Mouse (Mus musculus) megakaryocyte, embryonic 14.5 days (primary cell): ENCODE results near the gene Vstm4. TPM values are rescaled to one million over a fixed set of nuclear protein-coding genes. Genes with fewer than 3 reads are reported as not detected.

Experiments
- H3K27me3 ChIP-seq: replicated peaks from 2 replicates; pipeline ENCODE3; 2012; ENCODE audit warnings: inconsistent platforms
- H3K36me3 ChIP-seq: replicated peaks from 2 replicates; pipeline ENCODE3; 2012; ENCODE audit warnings: low read length, inconsistent platforms, mixed read lengths
- H3K4me1 ChIP-seq: 2 replicates; pipeline ENCODE4 v1.6.1; 2012; ENCODE audit warnings: inconsistent platforms
- H3K4me3 ChIP-seq: replicated peaks from 2 replicates; pipeline ENCODE3; 2012; ENCODE audit warnings: moderate library complexity, mild to moderate bottlenecking, inconsistent platforms
- H3K9me3 ChIP-seq: 2 replicates; pipeline ENCODE4 v1.6.1; 2012; ENCODE audit warnings: inconsistent platforms
- FLI1 ChIP-seq: IDR thresholded peaks from 2 replicates; pipeline ENCODE4 v1.6.1; 2012; ENCODE audit warnings: low read length, inconsistent platforms, mixed read lengths
- GATA1 ChIP-seq: IDR thresholded peaks from 3 replicates; pipeline ENCODE4 v1.6.1; 2012; ENCODE audit warnings: mixed read lengths, low read length, inconsistent platforms, borderline replicate concordance
- polyA plus RNA-seq: library from polyadenylated mRNA; stranded (reverse); fragments of >175 nt; gene quantifications from 2 replicates; pipeline ENCODE4 v1.2.3, GENCODE M21; 2012; ENCODE audit warnings: low replicate concordance; ENCODE audit not compliant: insufficient read depth

Gene Vstm4
- polyA plus RNA-seq, 1 experiment: not detected

DNA sequence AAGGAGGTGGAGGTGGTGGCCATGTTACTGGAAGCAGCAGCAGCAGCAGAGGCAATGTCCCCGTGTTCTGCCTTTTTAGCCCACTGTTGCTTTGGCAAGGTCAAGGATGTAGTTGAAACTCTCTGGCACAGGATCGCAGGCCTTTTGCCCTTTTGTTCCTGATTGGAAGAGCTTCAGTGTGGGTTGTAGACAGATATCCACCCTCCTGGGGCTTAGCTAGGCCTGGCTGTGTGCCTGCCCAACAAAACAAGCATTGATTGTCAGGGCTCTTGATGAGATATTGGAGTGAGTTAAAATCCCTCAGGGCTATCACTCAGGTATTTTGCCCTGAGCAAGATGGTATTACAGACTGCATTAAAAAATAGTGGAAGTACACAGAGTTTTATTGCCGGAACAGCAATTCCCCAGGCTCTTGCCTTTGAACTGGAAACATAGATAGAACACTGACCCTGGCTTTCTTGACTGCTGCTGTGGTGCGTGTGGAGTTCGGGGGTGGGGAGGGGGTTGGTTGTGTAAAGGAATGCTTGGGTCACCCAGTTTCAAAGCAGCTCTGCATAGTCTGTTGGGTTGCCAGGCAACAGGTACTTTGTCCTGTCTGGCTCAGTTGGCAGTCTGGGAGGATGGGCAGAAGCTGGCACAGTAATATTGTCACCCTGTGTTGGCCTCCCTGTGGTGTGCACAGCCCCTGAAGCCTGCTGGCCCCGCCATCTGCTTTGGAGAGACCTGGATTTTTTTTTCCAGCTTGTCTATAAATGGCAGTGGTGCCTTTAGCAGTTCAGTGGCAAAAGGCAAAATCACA is 32.5 kb downstream of the Vstm4 start:
- no peaks in the 10 kb centered on the region for H3K9me3 ChIP-seq
- H3K36me3 ChIP-seq: no peaks in the 10 kb centered on the region
- no peaks in the 10 kb centered on the region for H3K4me1 ChIP-seq
- H3K27me3 ChIP-seq: peaks cover 29% of the 10 kb centered on the region
- no peak overlapping the region for H3K4me3 ChIP-seq
- TF ChIP-seq FLI1: no peak
- TF ChIP-seq GATA1: no peak

GRCm38 (mm10) chr14:32894341-32894853 is 37.8 kb downstream of the Vstm4 start:
- Histone ChIP-seq H3K36me3 (no peaks in the 10 kb centered on the region), H3K4me3 (no peak overlapping the region), H3K4me1 (no peaks in the 10 kb centered on the region), H3K9me3 (no peaks in the 10 kb centered on the region), H3K27me3 (peaks cover 33% of the 10 kb centered on the region)
- TF ChIP-seq GATA1 (no peak), FLI1 (no peak)

GRCm38 (mm10) chr14:32894878-32895277 is 38.3 kb downstream of the Vstm4 start:
- H3K27me3 ChIP-seq: peaks cover 34% of the 10 kb centered on the region
- no peaks in the 10 kb centered on the region for H3K36me3 ChIP-seq
- H3K4me3 ChIP-seq: no peak overlapping the region
- H3K4me1 ChIP-seq: no peaks in the 10 kb centered on the region
- H3K9me3 ChIP-seq: no peaks in the 10 kb centered on the region
- TF ChIP-seq GATA1: no peak
- TF ChIP-seq FLI1: no peak

- no peaks in the 10 kb centered on the region for H3K36me3 ChIP-seq
- no peak overlapping the region for H3K4me3 ChIP-seq
- H3K9me3 ChIP-seq: no peaks in the 10 kb centered on the region
- peaks cover 34% of the 10 kb centered on the region for H3K27me3 ChIP-seq
- H3K4me1 ChIP-seq: no peaks in the 10 kb centered on the region
- TF ChIP-seq FLI1: no peak
- no peak for TF ChIP-seq GATA1
Observed at GRCm38 (mm10) chr14:32896896-32897295, 40.3 kb downstream of the Vstm4 start.

DNA sequence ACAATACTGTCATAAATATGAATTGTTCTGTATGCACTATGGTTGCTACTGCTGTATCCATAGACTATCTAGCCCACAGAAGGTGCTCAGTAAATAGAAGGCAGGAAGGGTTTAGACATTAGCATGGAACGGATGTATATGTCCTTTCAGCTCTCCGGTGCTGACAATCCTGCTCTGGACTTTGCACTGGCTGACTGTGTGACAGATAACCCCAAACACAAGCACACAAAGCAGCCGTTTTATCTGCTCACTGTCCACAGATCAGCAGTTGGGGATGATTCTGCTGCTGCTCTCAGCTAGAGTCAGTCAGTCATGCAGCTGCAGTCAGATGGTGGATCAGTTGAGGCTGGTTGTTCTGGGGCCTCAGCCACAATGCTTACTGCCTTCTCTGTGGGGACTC is 46.6 kb downstream of the Vstm4 start:
- Histone ChIP-seq H3K36me3 (no peaks in the 10 kb centered on the region), H3K27me3 (peaks cover 12% of the 10 kb centered on the region), H3K4me3 (no peak overlapping the region), H3K4me1 (no peaks in the 10 kb centered on the region; the same call in 1 of the 2 replicates), H3K9me3 (no peaks in the 10 kb centered on the region)
- TF ChIP-seq FLI1 (no peak), GATA1 (no peak)

DNA sequence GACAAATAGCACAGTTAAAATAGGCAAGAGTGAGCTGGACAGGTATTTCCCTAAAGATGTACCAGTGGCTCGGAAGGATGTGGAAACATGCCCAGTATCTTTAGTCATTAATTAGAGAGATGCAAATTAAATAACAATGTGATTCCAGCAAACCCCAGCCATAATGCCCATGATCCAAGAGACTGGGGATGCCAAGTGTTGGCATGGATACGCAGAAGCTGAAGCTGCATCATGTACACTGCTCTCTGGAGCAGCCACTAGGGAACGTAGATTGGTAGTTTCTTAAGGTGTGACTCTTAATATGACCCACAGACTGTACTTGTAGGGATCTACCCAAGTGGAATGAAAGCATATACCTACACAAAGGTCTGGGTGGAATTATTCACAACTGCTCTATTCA is 50.0 kb downstream of the Vstm4 start:
- Histone ChIP-seq H3K4me1 (no peaks in the 10 kb centered on the region; the same call in 1 of the 2 replicates), H3K9me3 (no peaks in the 10 kb centered on the region), H3K36me3 (no peaks in the 10 kb centered on the region), H3K27me3 (peaks cover 10% of the 10 kb centered on the region), H3K4me3 (no peak overlapping the region)
- TF ChIP-seq GATA1: no peak
- TF ChIP-seq FLI1: no peak

GRCm38 (mm10) chr14:32909112-32909511 is 52.6 kb downstream of the Vstm4 start:
- Histone ChIP-seq H3K36me3 (no peaks in the 10 kb centered on the region), H3K27me3 (peaks cover 8% of the 10 kb centered on the region), H3K4me3 (no peak overlapping the region), H3K9me3 (no peaks in the 10 kb centered on the region), H3K4me1 (no peaks in the 10 kb centered on the region; the same call in 1 of the 2 replicates)
- no peak for TF ChIP-seq FLI1
- no peak for TF ChIP-seq GATA1

DNA sequence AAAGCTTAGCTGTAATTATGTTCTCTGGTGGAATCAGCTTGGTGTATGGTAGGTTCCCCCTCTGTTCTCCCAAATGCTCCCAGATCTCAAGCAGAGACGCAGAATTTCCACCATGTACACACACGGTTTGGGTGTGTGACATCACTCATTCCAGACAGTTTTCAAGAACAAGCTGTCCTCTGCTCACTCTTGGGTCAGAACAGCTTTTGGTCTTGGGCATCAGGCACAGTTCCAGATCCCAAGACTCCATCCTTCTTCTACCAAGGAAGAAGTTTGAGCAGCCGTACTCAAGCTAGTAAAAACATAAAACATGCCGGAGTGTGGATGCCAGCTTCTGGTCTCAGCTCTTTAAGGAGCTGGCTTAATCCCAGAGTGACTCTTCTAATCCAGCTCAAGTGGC is 54.6 kb downstream of the Vstm4 start:
- Histone ChIP-seq H3K4me3 (no peak overlapping the region), H3K27me3 (peaks cover 8% of the 10 kb centered on the region), H3K9me3 (no peaks in the 10 kb centered on the region), H3K36me3 (no peaks in the 10 kb centered on the region), H3K4me1 (no peaks in the 10 kb centered on the region; the same call in 1 of the 2 replicates)
- TF ChIP-seq FLI1: no peak
- TF ChIP-seq GATA1: no peak

- Histone ChIP-seq H3K36me3 (no peaks in the 10 kb centered on the region), H3K4me1 (no peaks in the 10 kb centered on the region), H3K27me3 (peaks cover 12% of the 10 kb centered on the region), H3K9me3 (no peaks in the 10 kb centered on the region), H3K4me3 (no peak overlapping the region)
- no peak for TF ChIP-seq FLI1
- no peak for TF ChIP-seq GATA1
Observed at GRCm38 (mm10) chr14:32915360-32915759, 58.8 kb downstream of the Vstm4 start.

- Histone ChIP-seq H3K9me3 (no peaks in the 10 kb centered on the region), H3K36me3 (no peaks in the 10 kb centered on the region), H3K4me3 (no peak overlapping the region), H3K27me3 (peaks cover 10% of the 10 kb centered on the region), H3K4me1 (no peaks in the 10 kb centered on the region)
- TF ChIP-seq FLI1: no peak
- no peak for TF ChIP-seq GATA1
Observed at GRCm38 (mm10) chr14:32917919-32918318, 61.4 kb downstream of the Vstm4 start.
